Mouse (Mus musculus) cerebellum, adult 8-10 months (tissue): Measurements from ENCODE around the gene Olfr279.
"Not testable (repeated sequence)": the region's sequence is repeated elsewhere in the genome, so short reads cannot be mapped to it uniquely, and the experiment has no call there.

Source experiments
- DNase-seq: peaks from one replicate; pipeline ENCODE4 v3.0.0; 2022

Gene Olfr279

DNA sequence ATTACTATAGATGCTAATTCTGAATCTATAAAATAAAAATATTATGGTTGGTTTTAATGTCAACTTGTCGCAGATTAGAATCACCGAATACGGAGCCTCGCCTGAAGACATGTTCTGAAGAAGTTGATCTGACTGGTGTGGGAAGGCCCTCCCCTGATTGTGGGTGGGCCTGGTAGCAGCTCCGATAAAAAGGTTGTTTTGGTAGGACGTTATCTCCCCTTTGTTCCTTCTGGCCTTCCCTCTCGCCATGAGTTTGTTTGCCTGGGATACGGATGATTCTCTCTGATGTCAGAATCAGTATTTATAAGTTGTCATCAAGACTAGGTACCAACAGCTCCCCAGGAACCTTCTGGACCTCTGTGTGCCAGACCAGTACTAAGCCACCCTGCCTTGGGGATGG, 20.0 kb downstream of the Olfr279 start:
- DNase-seq = no peak

DNA sequence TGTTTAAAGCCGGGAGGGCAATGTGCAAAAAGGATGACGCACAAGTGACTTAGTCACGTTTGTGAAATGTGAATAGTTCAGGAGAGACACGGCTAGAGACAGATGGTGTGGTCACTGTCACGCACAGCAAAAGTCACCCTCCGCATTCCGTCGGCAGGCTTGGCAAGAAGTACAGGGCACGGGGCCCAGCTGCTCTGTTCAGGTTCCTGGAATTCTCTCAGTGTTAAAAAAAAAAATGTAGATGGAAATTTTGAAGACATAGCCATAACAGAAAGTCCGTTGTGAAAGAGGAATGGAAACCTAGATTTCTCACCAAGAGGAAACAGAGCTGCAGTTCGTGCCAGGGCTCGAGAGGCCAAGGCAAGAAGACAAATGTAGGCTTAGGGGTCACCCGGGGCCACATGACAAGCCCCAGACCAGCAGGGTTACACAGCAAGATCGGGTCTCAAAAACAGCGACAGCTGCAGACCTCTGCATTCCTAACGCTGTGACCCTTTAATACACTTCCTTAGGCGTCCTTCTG, 20.7 kb downstream of the Olfr279 start:
- DNase-seq = peak; percentile 48

DNA sequence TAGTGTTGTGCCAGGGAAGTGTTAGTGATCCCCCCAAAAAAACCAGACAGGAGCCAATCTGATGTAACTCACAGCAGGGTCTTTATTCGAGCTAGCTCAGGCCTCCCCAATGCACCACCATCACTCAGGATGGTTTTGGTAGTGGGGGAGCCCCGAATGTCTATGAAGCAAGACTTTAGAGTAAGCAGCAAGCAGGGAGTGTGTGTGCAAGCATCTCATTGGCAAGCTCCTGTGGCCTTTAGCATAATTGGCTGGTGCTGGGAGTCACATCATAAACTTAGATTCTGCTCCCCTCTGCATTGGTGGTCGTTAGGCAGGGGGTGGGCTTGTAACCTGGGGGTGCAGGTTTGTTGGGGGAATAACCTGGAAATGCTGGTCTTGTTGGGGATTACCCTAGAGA, 21.5 kb downstream of the Olfr279 start:
- DNase-seq = not testable (repeated sequence)

DNA sequence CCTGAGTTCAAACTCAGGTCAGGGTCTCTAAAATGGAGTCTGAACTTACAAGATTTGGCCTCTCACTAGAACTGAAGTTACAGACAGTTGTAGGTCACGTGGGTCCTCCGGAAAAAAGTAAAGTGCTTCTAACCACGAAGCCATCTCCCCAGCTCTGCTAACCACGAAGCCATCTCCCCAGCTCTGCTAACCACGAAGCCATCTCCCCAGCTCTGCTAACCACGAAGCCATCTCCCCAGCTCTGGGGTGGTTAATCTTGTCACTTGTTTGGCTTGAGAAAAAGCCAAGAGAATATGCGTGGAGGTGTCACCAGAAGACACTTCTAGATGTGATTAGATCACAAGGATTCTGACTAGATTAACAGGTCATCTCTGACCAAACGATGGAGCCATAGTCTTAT, 21.9 kb downstream of the Olfr279 start:
- no peak for DNase-seq

DNA sequence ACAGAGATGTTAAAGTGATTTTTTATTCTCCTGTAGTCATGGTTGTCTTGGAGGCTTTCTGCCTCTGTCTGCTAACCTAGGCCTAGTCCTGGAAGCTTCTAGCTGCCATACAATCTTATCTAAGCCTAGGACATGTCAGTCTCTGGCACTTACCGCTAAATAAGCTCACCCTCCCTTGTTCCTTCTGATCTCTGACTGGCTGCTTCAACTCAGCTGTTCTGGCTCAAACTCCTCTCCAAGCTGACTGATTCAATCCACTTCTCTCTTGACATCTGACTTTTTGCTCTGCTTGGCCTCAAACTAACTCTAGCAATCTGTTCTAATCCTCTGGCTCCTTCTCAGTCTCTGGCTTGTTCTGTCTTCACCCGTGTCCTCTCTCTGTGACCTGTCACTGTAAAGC, 22.6 kb downstream of the Olfr279 start:
- DNase-seq = not testable (repeated sequence)

DNA sequence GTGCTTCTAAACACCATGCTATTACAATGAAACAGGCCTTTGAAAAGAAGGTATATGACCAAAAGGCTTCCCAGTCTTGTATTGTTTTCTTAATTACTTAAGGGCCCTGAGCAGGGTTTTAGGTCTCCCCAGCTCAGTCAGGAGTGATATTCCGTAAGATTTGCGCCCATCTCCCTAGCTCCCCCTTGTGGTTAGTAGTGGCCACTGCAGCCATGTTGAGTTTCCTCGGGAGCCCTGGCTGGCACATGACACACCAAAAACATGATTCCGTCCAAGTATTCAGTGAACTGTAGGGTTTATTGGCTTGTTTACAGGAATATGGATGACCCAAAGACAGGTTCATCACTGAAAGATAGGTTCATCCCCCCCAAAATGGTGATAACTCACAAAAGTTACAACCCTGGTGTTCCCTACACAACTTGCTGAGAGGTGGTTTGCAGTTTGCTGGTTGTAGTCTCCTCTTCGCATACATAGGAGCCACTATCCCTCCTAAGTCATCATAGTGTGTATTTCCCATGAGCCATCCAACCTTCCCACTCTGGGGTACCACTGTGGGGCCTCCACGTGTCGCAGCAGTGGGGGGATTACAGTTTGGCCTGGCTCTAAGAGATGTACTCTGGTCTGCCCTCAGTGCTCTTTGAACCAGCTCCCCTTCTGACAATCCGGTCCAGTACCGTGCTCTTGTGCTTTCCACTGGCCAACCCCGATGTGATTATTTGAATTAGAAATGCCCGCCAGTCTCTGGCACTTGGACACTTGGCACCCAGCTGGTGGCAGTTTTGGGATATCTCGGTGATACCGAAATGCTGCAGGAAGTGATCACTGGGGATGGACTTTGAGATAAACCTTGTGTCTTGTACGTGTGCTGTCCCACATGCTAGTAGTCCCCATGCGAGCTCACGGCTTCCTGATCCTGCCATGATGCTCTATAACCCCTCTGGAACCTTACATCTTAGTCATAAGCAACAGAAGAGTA, 25.5 kb downstream of the Olfr279 start:
- DNase-seq = peak; percentile 58

DNA sequence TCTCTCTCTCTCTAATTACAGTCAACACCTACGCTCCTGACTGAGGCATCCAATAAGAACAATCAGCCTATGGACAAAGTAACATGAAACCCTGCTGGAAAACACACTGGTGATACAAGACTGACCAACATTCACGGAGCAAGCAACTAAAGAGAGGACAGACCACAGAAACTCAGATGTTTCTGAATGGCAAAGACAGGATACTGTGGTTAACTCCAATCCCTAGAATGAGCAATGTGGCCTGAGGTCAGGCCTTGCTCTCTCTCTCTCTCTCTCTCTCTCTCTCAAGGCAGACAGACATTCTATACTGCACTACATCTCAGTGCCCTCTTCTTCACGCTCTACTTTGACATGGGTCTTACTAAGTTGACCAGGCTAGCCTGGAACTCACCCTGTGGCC, 29.0 kb downstream of the Olfr279 start:
- DNase-seq = no peak

DNA sequence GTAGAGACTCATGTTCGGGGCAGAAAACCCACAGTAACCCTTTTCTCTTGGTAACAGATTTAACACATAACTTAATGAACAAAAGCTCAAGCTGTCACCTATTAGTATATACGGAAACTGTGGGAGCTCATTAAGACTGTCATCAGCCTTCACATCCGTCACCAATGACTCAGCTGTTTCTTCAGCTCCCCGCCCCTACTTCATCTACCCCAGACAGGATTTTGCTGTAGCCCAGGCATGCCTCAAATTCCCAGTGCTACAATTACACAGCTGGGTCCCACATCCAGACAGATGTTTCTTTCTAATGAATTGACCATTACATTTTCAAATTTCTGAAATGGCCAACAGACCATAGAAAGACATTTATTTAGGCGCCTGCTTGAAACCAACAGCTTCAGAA, 33.9 kb downstream of the Olfr279 start:
- no peak for DNase-seq

DNA sequence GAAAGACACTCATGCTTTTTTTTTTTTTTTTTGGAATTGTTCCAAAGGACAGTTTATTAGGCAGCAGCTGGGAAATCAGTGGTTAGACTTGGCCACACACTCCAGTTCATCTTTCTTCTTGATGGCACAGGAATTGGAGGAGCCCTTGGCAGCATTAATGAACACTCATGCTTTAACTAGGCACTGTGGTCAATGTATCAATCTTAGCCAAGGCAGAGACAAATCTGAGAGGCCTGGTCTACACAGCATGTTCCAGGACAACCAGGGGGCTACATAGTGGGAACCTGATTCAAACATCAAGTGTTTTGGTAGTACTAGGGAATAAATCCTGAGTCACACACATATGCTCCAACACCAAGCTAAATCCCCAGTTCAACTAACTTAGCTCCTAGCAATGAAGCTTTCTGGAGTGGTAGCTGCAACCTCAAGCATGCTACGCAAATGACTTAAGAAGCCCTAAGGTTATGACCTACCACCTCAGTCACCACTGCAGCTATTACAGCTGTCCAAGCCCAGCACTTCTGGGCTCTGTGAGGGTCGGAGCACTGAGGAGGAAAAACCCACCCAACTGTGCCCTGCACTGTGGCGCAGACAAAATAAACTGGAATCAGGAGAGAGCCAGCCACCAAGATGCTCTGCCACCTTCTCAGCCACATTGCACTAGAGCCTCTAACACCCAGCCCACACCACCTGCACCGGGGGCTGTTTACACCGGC, 35.0 kb downstream of the Olfr279 start:
- no peak for DNase-seq

DNA sequence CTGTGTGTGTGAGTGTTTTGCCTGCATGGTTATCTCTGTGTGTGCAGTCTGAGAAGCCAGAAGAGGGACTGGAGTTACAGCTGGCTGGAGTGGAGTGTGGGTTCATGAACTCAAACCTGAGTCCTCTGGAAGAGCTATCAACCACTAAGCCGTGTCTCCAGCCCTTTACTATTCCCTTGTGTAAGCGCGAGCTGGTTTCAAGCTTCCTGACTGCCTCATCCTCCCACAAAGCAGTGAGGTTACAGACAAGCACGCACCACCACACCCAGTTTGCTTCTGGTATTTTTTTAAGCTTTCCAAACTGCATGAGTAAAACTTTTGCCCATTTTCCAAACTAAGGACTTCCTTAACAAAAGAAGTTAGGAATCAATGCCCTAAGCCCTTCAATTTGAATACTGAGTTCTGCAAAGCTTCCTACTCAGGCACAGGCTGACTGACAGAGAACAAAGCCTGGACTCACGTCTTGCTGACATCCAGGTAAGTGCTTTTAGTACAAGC, 35.9 kb downstream of the Olfr279 start:
- DNase-seq = no peak

DNA sequence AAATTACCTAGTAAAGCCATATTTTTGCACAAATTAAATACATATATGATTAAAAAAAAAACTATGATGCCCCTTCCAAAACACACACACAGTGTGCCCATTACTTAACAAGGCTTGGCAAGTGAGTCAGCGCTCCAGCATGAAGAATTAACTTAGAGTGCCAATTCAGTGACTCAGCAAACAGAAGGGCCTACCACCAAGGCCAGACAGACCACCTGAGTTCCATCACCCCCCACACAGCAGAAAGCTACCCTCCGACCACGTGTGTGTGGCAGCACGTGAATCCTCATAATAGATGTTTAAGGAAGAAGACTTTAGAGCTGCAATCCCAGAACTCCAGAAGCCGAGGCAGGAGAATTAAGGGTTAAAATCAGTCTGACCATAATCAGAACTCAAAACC, 40.1 kb downstream of the Olfr279 start:
- DNase-seq = no peak

DNA sequence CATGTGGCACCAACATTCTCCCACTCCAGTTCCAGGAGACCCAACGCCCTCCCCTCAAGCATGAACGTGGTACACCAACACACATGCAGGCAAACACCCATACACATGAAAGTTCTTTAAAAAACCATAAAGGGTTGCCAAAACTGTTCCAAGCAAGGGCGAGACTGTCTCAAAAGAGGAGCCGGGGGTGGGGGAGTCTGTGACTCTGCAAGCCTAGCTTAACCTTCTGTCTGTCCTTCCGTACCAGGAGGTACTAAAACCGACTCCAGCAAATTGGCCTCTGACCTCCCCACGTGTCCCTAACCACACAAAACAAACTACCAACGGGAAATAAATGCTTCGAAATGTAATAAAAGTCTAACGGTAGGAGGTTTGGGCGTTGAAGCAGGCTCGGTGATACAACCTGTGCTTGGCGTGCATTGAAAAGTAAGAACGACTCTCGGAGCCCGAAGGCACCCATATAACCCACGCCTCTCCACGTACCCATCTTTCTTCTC, 40.9 kb downstream of the Olfr279 start:
- no peak for DNase-seq

DNA sequence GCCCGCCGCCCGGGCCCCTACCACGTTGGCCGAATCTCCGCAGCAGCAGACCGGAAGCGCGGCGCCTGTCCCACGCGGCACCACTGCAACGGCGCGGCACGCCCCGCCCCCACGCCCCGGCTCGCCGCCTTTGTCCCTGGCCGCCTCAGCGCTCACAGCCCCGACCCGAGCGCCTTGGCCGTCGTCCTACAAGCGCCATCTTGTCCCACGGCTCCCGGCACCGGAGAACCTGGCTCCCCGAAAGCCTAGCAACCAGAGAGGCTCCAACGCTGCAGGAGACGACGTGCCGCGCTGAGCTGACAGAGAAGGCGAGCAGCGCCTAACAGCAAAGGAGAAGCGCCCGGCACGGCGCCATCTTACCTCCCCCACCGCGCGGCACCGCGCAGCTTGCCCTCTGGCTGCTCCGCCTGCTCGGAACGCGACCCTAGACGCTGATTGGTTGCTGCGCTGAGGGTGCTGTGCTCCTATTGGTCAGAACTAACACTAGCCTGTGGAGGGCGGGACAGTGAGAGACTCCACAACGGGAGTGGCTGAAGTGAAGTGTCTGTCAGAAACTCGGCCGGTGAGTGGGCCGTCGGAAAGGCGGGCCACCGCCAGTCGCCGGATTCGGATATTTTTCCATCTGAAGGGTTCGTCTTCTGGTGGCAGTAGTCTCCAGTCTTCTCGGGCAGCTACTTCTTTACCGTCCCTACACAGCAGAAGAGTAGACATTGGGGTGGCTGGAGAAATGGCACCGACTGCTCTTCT, 41.9 kb downstream of the Olfr279 start, which contains the start of gene Kansl2:
Kansl2 (minus strand) TSS at position 384 of the 747 bp plus-strand sequence.
- DNase-seq = peak; percentile 98

DNA sequence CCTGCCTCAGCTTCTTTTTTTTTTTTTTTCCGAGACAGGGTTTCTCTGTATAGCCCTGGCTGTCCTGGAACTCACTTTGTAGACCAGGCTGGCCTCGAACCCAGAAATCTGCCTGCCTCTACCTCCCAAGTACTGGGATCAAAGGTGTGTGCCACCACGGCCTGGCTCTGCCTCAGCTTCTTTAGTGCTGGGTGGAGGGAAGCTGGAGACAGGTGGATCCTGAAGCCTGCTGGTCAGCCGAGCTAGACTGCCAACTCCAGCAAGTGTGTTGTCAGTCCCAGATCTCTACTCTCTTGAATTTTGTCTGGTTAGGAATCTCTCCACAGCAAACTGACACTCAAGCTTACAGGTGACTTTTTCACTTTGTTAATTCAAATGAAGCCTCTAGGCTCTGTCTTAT, 43.7 kb downstream of the Olfr279 start:
- no peak for DNase-seq

DNA sequence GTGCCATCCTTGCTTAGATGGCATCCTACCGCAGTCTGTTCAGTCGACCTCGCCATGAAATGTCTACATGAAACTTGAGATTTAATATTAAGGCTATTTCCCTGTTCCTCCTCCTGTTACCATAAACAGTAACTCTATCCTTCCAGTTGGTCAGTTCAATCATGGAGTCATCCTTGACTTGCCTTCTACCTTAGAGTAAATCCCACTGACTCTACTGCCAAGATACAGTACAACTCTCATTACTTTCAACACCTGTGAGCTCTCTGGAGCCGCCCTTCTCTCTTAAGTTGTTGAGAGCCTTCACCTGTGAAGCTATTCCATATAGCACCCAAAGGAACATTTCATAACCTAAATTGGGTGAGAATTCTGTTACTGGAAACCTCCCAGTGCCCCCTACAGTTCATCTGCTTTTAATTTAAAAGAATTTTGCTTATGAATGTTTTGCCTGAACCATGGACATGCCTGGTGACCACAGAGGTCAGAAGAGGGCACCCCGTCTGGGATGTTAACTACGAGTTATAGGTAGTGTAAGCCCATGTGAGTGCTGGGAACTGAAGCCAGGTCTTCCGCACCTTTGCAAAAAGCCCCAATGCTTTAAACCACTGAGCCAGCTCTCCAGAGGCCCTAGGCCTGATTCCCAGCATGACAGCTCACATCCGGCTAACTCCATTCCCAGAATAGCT, 44.8 kb downstream of the Olfr279 start:
- no peak for DNase-seq

DNA sequence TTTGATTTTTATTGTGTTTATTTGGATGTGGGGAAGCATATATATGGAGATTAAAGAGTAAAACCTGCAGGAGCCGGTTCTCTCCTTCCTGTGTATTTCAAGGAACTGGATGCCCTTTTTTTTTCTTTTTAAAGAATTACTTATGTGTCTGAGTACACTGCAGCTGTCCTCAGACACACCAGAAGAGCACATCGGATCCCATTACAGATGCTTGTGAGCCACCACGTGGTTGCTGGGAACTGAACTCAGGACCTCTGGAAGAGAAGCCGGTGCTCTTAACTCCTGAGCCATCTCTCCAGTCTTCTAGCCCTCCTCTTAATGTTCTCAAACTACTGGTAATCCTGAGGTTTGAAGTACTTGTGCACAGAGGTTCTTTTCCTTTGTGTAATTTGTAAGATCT, 45.7 kb downstream of the Olfr279 start:
- DNase-seq = no peak

DNA sequence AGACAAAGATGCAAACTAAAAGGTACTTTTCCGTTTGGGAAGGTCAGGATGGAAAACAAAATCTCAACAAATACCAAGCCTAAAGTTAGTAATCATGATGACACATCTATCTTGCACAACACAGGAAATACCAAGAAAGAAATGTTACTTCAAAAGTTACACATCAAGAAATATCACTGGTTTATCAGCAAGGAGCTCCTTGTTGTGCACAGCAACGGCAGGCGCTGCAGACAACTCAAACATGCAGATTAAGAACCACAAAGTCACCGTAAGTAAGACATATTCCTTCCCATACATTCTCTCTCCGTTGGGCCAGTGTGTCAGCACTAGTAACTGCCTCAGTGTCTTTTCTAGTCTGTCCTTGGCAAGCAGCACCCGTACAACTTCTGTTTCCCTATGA, 48.9 kb downstream of the Olfr279 start:
- no peak for DNase-seq

DNA sequence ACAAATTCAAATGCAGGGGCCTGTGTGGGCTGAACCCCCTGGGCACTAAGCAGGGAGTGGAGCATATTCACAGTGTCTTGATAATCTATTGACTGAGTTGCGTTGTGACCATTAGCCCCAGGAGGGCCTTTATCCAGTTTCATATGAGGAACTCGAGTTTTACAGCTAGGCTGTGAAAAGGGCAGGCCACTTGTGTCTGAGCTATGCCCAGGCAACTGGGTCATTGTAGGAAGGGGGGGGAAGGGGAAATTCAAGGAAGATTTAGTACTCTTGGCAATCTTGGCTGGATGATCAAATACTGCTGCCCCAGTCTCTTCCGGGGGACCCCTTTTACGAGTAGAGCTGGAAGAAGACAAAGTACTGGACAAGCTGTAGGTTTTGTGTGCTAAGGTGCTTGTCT, 51.1 kb downstream of the Olfr279 start:
- DNase-seq = no peak

DNA sequence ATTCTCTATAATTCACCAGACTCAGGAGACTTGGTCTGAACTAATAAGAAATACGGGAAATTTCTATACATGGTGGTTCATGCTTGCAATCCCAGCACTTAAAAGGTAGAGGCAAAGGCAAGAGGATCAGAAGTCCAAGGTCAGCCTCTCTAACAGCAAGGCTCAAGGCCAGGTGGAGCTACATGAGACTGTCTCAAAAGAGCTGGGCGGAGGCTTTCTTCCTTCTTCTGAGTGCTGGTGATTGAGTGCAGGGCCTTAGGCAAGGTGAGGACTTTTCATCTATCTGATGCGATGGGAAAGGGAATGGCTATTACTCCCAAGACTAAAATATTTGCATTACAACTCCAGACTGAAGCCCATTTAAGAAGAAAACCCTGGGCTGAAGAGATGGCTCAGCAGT, 52.9 kb downstream of the Olfr279 start:
- no peak for DNase-seq

DNA sequence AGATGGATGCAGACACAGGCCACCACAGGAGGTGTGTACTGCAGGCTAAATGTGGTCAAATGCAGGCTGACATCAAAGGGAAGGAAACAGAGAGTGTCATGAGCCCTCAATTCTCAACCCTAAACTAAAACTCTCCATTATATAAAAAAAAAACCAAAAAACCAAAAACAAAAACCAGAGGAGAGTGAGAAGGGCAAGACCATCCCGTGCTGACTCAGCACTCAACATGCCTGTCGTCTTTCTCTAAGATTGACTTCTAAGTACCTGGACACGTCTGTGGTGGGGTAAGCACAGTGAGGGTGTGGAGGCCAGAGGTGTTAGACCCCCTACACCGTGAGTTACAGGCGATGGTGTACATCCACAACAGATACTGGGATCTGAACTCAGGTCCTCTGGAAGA, 54.6 kb downstream of the Olfr279 start:
- no peak for DNase-seq
